Mouse (Mus musculus): Measurements from ENCODE around the gene Endog.

DNA sequence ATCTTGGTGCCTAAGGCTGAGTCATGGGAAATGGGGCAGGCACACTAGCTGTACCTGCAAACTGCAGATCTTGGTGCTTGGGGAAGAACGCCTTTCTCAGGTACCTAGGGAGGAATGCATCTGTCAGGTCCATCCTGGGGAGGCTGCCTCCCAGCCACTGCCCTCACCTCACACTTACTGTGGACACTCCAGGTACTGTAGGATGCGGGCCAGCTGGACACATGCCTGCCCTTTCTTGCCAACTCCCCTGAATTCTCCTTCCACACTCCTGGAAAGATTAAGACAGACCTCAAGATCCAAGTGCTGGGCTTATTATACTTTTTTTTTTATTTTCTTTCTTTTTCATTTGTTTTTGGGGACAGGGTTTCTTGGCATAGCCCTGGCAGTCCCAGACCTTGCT is 5.3 kb downstream of the Endog start:
- TF ChIP-seq POLR2A (IDR thresholded peaks at IDR 0.05; ENCODE audit: insufficient read depth, low read depth, low read length) (no peak), CTCF (IDR thresholded peaks at IDR 0.05; ENCODE audit: insufficient read depth, low read depth, low read length) (no peak)

Measured in olfactory bulb, adult 2 months (tissue).